Mouse (Mus musculus) frontal cortex, adult 2 months (tissue): ENCODE data around the gene Tnfaip3. TPM values are rescaled to one million over a fixed set of nuclear protein-coding genes. Genes with fewer than 3 reads are reported as not detected.

Source experiments
- DNase-seq, 2 experiments: peaks; one replicate each; pipeline ENCODE4 v3.0.0; 2022; ENCODE audit warnings: low spot score in 1 of 2; ENCODE audit errors: extremely low spot score in 1 of 2
- polyA plus RNA-seq: library from polyadenylated mRNA; depleted of rRNA; stranded (reverse); fragments of >200 nt; gene quantifications from 2 replicates; pipeline ENCODE4 v1.2.3, GENCODE M21; 2012

Gene Tnfaip3
- polyA plus RNA-seq, 1 experiment = 3.1 TPM

- no peak for DNase-seq
Observed at GRCm38 (mm10) chr10:19016823-19017471, 1.5 kb upstream of the Tnfaip3 start.

GRCm38 (mm10) chr10:19014381-19015256 lies 838 bp downstream of the Tnfaip3 start:
- no peak for DNase-seq

- DNase-seq = no peak
Observed at GRCm38 (mm10) chr10:19013351-19013750, 2.1 kb downstream of the Tnfaip3 start.

GRCm38 (mm10) chr10:19012616-19013015 lies 2.8 kb downstream of the Tnfaip3 start:
- no peak for DNase-seq

- DNase-seq = no peak
Observed at GRCm38 (mm10) chr10:19011832-19012440, 3.5 kb downstream of the Tnfaip3 start.

- DNase-seq = no peak
Observed at GRCm38 (mm10) chr10:19010414-19010813, 5.0 kb downstream of the Tnfaip3 start.

GRCm38 (mm10) chr10:19009186-19009672 lies 6.2 kb downstream of the Tnfaip3 start:
- DNase-seq = no peak

- DNase-seq = no peak
Observed at GRCm38 (mm10) chr10:19008607-19008940, 6.9 kb downstream of the Tnfaip3 start.

GRCm38 (mm10) chr10:19007897-19008606 lies 7.4 kb downstream of the Tnfaip3 start:
- no peak for DNase-seq

- peak; percentile 76 to 81 for DNase-seq
Observed at GRCm38 (mm10) chr10:19002091-19002785, 13.2 kb downstream of the Tnfaip3 start.

- DNase-seq = no peak
Observed at GRCm38 (mm10) chr10:18999427-18999826, 16.0 kb downstream of the Tnfaip3 start.

- DNase-seq = no peak
Observed at GRCm38 (mm10) chr10:18996331-18996730, 19.1 kb downstream of the Tnfaip3 start.

- no peak for DNase-seq
Observed at GRCm38 (mm10) chr10:18995465-18996261, 19.8 kb downstream of the Tnfaip3 start.

GRCm38 (mm10) chr10:18992971-18993370 lies 22.5 kb downstream of the Tnfaip3 start:
- DNase-seq = no peak

GRCm38 (mm10) chr10:18991057-18991456 lies 24.4 kb downstream of the Tnfaip3 start:
- no peak for DNase-seq

GRCm38 (mm10) chr10:18987907-18988199 lies 27.6 kb downstream of the Tnfaip3 start:
- DNase-seq = no peak

GRCm38 (mm10) chr10:18987046-18987906 lies 28.2 kb downstream of the Tnfaip3 start:
- DNase-seq = no peak

- no peak for DNase-seq
Observed at GRCm38 (mm10) chr10:18985516-18985915, 29.9 kb downstream of the Tnfaip3 start.

- no peak for DNase-seq
Observed at GRCm38 (mm10) chr10:18983514-18983913, 31.9 kb downstream of the Tnfaip3 start.
